Mouse (Mus musculus) spleen, postnatal 36 days (tissue): ENCODE measurements around the gene Defb22.

ENCODE experiments used
- DNase-seq, 2 experiments: peaks; one replicate each; pipeline ENCODE4 v3.0.0; 2022; ENCODE audit warnings: low spot score in 2 of 2, mixed read lengths in 1 of 2

Defb22 gene

DNA sequence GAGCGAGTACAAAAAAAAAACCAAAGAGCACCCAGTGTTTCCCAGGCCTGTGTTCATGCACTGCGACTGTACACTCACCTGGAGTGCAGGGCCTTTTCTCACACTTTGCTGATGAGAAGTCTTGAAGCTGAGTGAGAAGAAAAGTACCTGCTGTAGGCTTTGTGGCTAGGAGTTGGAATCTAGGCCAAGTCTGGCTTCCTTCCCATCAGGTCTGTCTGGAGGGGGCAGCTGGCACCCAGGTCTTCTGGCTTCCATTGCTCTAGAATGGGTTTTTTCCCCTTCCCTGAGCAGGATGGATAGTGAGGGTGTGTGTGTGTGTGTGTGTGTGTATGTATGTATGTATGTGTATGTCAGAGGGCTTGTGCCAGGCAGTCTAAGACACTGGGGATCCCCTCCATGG, 50.1 kb downstream of the Defb22 start:
- DNase-seq, result no peak

- DNase-seq, result no peak
Observed at GRCm38 (mm10) chr2:152438963-152439362, 51.0 kb downstream of the Defb22 start.

DNA sequence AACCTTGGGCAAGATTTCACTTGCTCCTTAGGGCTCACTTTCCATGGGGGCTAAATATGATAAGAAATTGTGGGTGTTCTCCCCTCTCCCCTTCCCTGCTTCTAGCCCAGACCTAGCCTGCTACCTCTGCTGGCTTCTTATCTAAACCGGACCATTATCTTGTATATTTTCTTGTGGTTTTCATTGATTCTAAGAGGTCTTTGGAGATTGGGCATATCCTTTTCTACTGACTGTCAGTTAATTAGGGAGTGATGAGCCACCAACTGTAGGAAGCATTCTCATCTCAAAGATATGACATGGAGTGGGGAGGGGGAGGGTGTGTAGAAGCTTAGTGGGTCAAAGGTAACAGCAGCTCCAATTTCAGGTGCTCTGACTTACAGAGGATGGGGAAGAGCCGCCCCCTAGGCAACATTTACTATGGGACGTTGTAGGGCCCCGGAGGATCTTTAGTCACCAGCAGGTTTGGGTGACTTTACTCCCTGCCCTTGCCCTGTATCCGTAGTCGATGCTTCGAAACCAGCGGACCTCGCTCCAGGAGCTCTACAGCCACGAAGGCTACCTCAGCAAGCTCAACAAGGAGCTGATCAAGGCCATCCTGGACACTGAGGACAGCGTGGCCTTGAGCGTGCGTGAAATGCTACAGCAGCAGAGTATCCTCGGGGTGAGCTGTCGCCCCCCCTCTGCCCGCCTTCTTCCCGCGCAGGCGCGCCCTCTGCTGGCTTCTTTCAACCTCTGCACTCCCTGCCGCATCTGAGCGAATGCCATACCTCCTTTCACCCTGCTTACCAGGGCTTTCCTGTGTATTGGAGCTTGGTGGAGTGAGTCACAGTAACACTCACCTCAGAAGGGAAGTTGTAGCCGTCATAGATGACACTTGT, 52.7 kb downstream of the Defb22 start:
- peak; percentile 59 to 65 for DNase-seq

DNA sequence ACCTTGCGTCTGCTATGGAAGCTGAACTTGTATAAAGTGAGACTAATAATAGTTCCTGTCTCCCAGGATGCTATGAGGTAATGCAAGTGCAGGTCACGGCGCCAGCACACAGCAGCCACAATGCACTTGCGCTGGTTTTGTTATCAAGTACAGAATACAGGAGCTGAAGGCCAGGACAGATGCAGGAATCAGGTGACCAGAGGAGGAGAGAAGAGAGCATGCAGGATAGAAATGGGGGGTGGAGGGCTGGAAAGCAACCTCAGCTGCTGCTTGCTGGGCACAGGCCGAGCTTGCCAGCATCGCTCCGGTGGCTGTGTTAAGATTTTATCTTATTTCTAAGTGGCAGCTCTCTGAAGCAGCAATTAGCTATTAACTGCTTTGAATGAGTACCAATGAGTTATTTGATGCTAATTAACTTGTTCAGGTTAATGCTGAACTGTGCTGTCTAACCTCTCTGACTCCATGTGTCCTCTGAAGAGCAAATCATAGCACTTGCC, 53.5 kb downstream of the Defb22 start:
- no peak for DNase-seq
